Mouse (Mus musculus) CH12.LX (cell line): Measurements from ENCODE around the gene Kcnk16.
"Not testable (repeated sequence)": the region's sequence is repeated elsewhere in the genome, so short reads cannot be mapped to it uniquely, and the experiment has no call there.

Experiments
- CTCF ChIP-seq, 2 experiments: IDR thresholded peaks in 1 of 2; conservative IDR thresholded peaks in 1 of 2; 2 replicates each; pipeline ENCODE4 v1.5.1; 2011 to 2012; ENCODE audit warnings: low read depth in 2 of 2, low read length in 2 of 2, improper control_type of control experiment in 1 of 2, inconsistent platforms in 1 of 2, mild to moderate bottlenecking in 1 of 2, moderate library complexity in 1 of 2
- POLR2A ChIP-seq: IDR thresholded peaks from 2 replicates; pipeline ENCODE4 v1.6.1; 2011; ENCODE audit warnings: low read depth, mild to moderate bottlenecking, improper control_type of control experiment, low read length
- SMC3 ChIP-seq: IDR thresholded peaks from 2 replicates; pipeline ENCODE4 v1.6.1; 2011; ENCODE audit warnings: low read depth, low read length, improper control_type of control experiment

- not testable (repeated sequence) for TF ChIP-seq SMC3; CTCF (conservative IDR thresholded peaks at IDR 0.05 in 1 of 2, IDR thresholded peaks at IDR 0.05 in 1 of 2; ENCODE audit: low read depth in 2 of 2, low read length in 2 of 2); POLR2A
Observed at GRCm38 (mm10) chr14:20305085-20305484, 36.1 kb upstream of the Kcnk16 start.
